11 mouse cellular contexts compared by ENCODE assay signal in the genomic region with DNA sequence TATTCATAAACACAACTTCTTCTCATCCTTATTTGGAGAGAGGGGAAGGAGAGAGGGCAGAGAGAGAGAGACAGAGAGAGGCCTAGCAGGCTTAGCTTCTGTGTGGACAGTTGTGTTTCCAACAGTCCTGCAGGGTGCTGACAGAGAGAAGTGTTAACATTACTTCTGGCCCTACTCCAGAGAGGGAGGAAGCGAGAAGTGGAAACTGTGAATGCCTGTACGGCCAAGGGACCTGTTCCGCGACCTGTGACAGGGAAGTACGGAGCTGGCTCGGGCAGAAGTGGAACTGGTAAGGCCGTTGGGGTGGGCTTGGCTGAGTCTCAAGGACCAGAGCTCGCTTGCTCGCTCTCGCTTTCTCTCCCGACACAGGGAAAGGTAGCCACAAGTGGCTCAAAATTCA. TPM values are rescaled to one million over a fixed set of nuclear protein-coding genes. Genes with fewer than 3 reads are reported as not detected.
DNase-seq lines count a peak whose midpoint lies in the region; ATAC-seq lines count a peak whose summit lies in the region.
"Had no signal": no experiment of that assay in that cellular context is flagged by ENCODE, and none has a peak within 500 bp of the region (broad histone marks: within the 10 kb centered on the region; RNA-seq: fewer than 3 reads in every experiment).

No protein-coding gene starts in this region.

- WGBS in kidney, embryonic 16.5 days, result 54% methylated on average over 11 of the region's 11 CpGs
- WGBS in kidney, embryonic 14.5 days, result 64% methylated on average over 11 of the region's 11 CpGs
- 15% methylated on average over 11 of the region's 11 CpGs for WGBS in heart, embryonic 16.5 days

- peaks cover 6% of the 10 kb centered on the region for H3K9me3 ChIP-seq in kidney, embryonic 16.5 days (ENCODE audit: low read length)
- H3K9me3 ChIP-seq in kidney, embryonic 14.5 days (ENCODE audit: control insufficient read depth, low read length), result peaks cover 5% of the 10 kb centered on the region; the same call in 1 of the 2 replicates
- peaks cover 11% of the 10 kb centered on the region for H3K9me3 ChIP-seq in heart, embryonic 16.5 days (replicated peaks; ENCODE audit: control insufficient read depth, low read length)
- H3K9me3 ChIP-seq: limb, embryonic 15.5 days had no signal

- H3K36me3 ChIP-seq in kidney, embryonic 16.5 days (ENCODE audit: insufficient read depth, low read length), result no peaks in the 10 kb centered on the region
- H3K36me3 ChIP-seq in kidney, embryonic 14.5 days (ENCODE audit: control insufficient read depth, insufficient read depth, low read length), result no peaks in the 10 kb centered on the region
- no peaks in the 10 kb centered on the region for H3K36me3 ChIP-seq in heart, embryonic 16.5 days (ENCODE audit: control insufficient read depth, insufficient read depth)
- H3K36me3 ChIP-seq: limb, embryonic 15.5 days; midbrain, embryonic 12.5 days had no signal

- no peak overlapping the region for H3K4me2 ChIP-seq in kidney, embryonic 16.5 days (replicated peaks; ENCODE audit: low read depth, low read length)
- H3K4me2 ChIP-seq in kidney, embryonic 14.5 days (replicated peaks; ENCODE audit: low read depth, low read length), result no peak overlapping the region
- peak overlapping the region; percentile 47 for H3K4me2 ChIP-seq in heart, embryonic 16.5 days (ENCODE audit: low read depth, low read length)
- H3K4me2 ChIP-seq: limb, embryonic 15.5 days; midbrain, embryonic 12.5 days had no signal

- 0 out of 2 replicates have a peak, but pooled peaks have one; percentile 35 for ATAC-seq in kidney, embryonic 16.5 days (ENCODE audit: low FRiP score, low TSS enrichment)
- no peak for ATAC-seq in kidney, embryonic 14.5 days (ENCODE audit: low FRiP score, low TSS enrichment)
- peak; percentile 84 for ATAC-seq in heart, embryonic 16.5 days (replicated peaks; ENCODE audit: extremely low read depth, insufficient read depth, low FRiP score)

- H3K27me3 ChIP-seq in kidney, embryonic 16.5 days (ENCODE audit: insufficient read depth, low read length), result no peaks in the 10 kb centered on the region
- H3K27me3 ChIP-seq in kidney, embryonic 14.5 days (ENCODE audit: control insufficient read depth, insufficient read depth, low read length), result no peaks in the 10 kb centered on the region
- H3K27me3 ChIP-seq in heart, embryonic 16.5 days (ENCODE audit: control insufficient read depth, insufficient read depth, low read length), result peaks cover 19% of the 10 kb centered on the region
- H3K27me3 ChIP-seq: limb, embryonic 15.5 days; midbrain, embryonic 12.5 days had no signal

- peak; percentile 57 for DNase-seq in brain, adult 2 months (ENCODE audit: low read depth, low spot score)
- DNase-seq in lung, postnatal 4 days, result peak; percentile 46 to 52
- no peak for DNase-seq in B cell, adult 2 months
- no peak for DNase-seq in layer of hippocampus, adult 11-12 months (ENCODE audit: low spot score)
- no peak for DNase-seq in cerebellum, postnatal 25 days

- peaks cover 5% of the 10 kb centered on the region for H3K4me1 ChIP-seq in kidney, embryonic 16.5 days (ENCODE audit: insufficient read depth, low read length)
- no peaks in the 10 kb centered on the region for H3K4me1 ChIP-seq in kidney, embryonic 14.5 days (ENCODE audit: control insufficient read depth, insufficient read depth, low read length)
- peaks cover 16% of the 10 kb centered on the region for H3K4me1 ChIP-seq in heart, embryonic 16.5 days (ENCODE audit: control insufficient read depth, insufficient read depth, low read length)
- H3K4me1 ChIP-seq: limb, embryonic 15.5 days; midbrain, embryonic 12.5 days had no signal

- no peak overlapping the region for H3K27ac ChIP-seq in kidney, embryonic 16.5 days (ENCODE audit: low read length)
- H3K27ac ChIP-seq in kidney, embryonic 14.5 days (ENCODE audit: low read depth, low read length), result no peak overlapping the region
- H3K27ac ChIP-seq in heart, embryonic 16.5 days (ENCODE audit: low read length), result no peak overlapping the region
- H3K27ac ChIP-seq: limb, embryonic 15.5 days; midbrain, embryonic 12.5 days had no signal

- no peak overlapping the region for H3K4me3 ChIP-seq in kidney, embryonic 16.5 days (ENCODE audit: low read length)
- H3K4me3 ChIP-seq in kidney, embryonic 14.5 days (ENCODE audit: low read length), result no peak overlapping the region
- H3K4me3 ChIP-seq in heart, embryonic 16.5 days (ENCODE audit: low read length), result no peak overlapping the region
- H3K4me3 ChIP-seq: limb, embryonic 15.5 days; midbrain, embryonic 12.5 days had no signal

- H3K9ac ChIP-seq in kidney, embryonic 16.5 days (replicated peaks; ENCODE audit: low read length), result no peak overlapping the region
- H3K9ac ChIP-seq in kidney, embryonic 14.5 days (ENCODE audit: low read depth, low read length), result no peak overlapping the region
- no peak overlapping the region for H3K9ac ChIP-seq in heart, embryonic 16.5 days (ENCODE audit: low read length)
- H3K9ac ChIP-seq: limb, embryonic 15.5 days; midbrain, embryonic 12.5 days had no signal

RNA-seq across cellular contexts. Expression of gene Gm13889, which starts 15.3 kb away (rescaled TPM):
- 9.5 and 10.0 TPM in 2 replicates for polyA plus RNA-seq in kidney, embryonic 16.5 days (2015; fragmentation: Nextera tagmentation; extraction: Ambion mirVana)
- polyA plus RNA-seq in kidney, embryonic 14.5 days (2014; fragmentation: Nextera tagmentation; extraction: Ambion mirVana), result 12.0 and 12.4 TPM in 2 replicates
- polyA plus RNA-seq in heart, embryonic 16.5 days (2015; fragmentation: Nextera tagmentation; extraction: Ambion mirVana), result 7.1 and 9.0 TPM in 2 replicates

RNA-seq across cellular contexts. Expression of gene Gm27027, which starts 54.5 kb away (rescaled TPM):
- polyA plus RNA-seq in kidney, embryonic 16.5 days (2015; fragmentation: Nextera tagmentation; extraction: Ambion mirVana), result not detected in 2 replicates
- not detected in 2 replicates for polyA plus RNA-seq in kidney, embryonic 14.5 days (2014; fragmentation: Nextera tagmentation; extraction: Ambion mirVana)
- polyA plus RNA-seq in heart, embryonic 16.5 days (2015; fragmentation: Nextera tagmentation; extraction: Ambion mirVana), result not detected in 2 replicates
- polyA plus RNA-seq: embryonic facial prominence, embryonic 11.5 days; limb, embryonic 15.5 days; midbrain, embryonic 12.5 days had no signal

Comparison
In these comparisons a context has a peak if more than half of its experiments do, and no peak if none do; other contexts are left out.
1. DNase-seq: peak in brain, adult 2 months (single experiment) and lung, postnatal 4 days (2 of 2); none in B cell, adult 2 months (0 of 2), layer of hippocampus, adult 11-12 months (single experiment) and cerebellum, postnatal 25 days (0 of 2).